Mouse (Mus musculus) cerebellum, adult 8-10 months (tissue): ENCODE measurements around the gene Rufy1.

Source experiments
- DNase-seq: peaks from one replicate; pipeline ENCODE4 v3.0.0; 2022

The Rufy1 gene

GRCm38 (mm10) chr11:50346256-50347032, 84.5 kb downstream of the Rufy1 start:
- DNase-seq = no peak

GRCm38 (mm10) chr11:50345486-50345885, 85.4 kb downstream of the Rufy1 start:
- no peak for DNase-seq
